Mouse (Mus musculus): ENCODE measurements around the gene Chd6.

The Chd6 gene

GRCm38 (mm10) chr2:160933890-160934289 lies 175.0 kb downstream of the Chd6 start:
- DNase-seq (ENCODE audit: low read depth, low spot score) = no peak

- DNase-seq (ENCODE audit: low read depth, low spot score) = no peak
Observed at GRCm38 (mm10) chr2:160932981-160933380, 175.9 kb downstream of the Chd6 start.

GRCm38 (mm10) chr2:160932325-160932724 lies 176.6 kb downstream of the Chd6 start:
- no peak for DNase-seq (ENCODE audit: low read depth, low spot score)

GRCm38 (mm10) chr2:160931378-160931777 lies 177.5 kb downstream of the Chd6 start:
- DNase-seq (ENCODE audit: low read depth, low spot score) = no peak

- DNase-seq (ENCODE audit: low read depth, low spot score) = no peak
Observed at GRCm38 (mm10) chr2:160925203-160925602, 183.7 kb downstream of the Chd6 start.

- no peak for DNase-seq (ENCODE audit: low read depth, low spot score)
Observed at GRCm38 (mm10) chr2:160921285-160921684, 187.6 kb downstream of the Chd6 start.

GRCm38 (mm10) chr2:160918930-160919215 lies 190.0 kb downstream of the Chd6 start:
- no peak for DNase-seq (ENCODE audit: low read depth, low spot score)

GRCm38 (mm10) chr2:160918154-160918929 lies 190.5 kb downstream of the Chd6 start:
- no peak for DNase-seq (ENCODE audit: low read depth, low spot score)

- DNase-seq (ENCODE audit: low read depth, low spot score) = no peak
Observed at GRCm38 (mm10) chr2:160917313-160917712, 191.6 kb downstream of the Chd6 start.

GRCm38 (mm10) chr2:160916714-160917113 lies 192.2 kb downstream of the Chd6 start:
- no peak for DNase-seq (ENCODE audit: low read depth, low spot score)

- DNase-seq (ENCODE audit: low read depth, low spot score) = no peak
Observed at GRCm38 (mm10) chr2:160915821-160916610, 192.9 kb downstream of the Chd6 start.

- DNase-seq (ENCODE audit: low read depth, low spot score) = no peak
Observed at GRCm38 (mm10) chr2:160914656-160915055, 194.2 kb downstream of the Chd6 start.

- DNase-seq (ENCODE audit: low read depth, low spot score) = no peak
Observed at GRCm38 (mm10) chr2:160912231-160912671, 196.6 kb downstream of the Chd6 start, which contains the start of gene Emilin3. Gene Emilin3 (minus strand): TSS chr2:160912328.

GRCm38 (mm10) chr2:160911558-160912201 lies 197.2 kb downstream of the Chd6 start:
- no peak for DNase-seq (ENCODE audit: low read depth, low spot score)

- no peak for DNase-seq (ENCODE audit: low read depth, low spot score)
Observed at GRCm38 (mm10) chr2:160910633-160911032, 198.2 kb downstream of the Chd6 start.

GRCm38 (mm10) chr2:160908607-160909006 lies 200.3 kb downstream of the Chd6 start:
- DNase-seq (ENCODE audit: low read depth, low spot score) = no peak

- no peak for DNase-seq (ENCODE audit: low read depth, low spot score)
Observed at GRCm38 (mm10) chr2:160906101-160906500, 202.8 kb downstream of the Chd6 start.

GRCm38 (mm10) chr2:160905301-160905700 lies 203.6 kb downstream of the Chd6 start:
- no peak for DNase-seq (ENCODE audit: low read depth, low spot score)

GRCm38 (mm10) chr2:160901656-160902412 lies 207.0 kb downstream of the Chd6 start:
- no peak for DNase-seq (ENCODE audit: low read depth, low spot score)
